Mouse (Mus musculus) layer of hippocampus, postnatal 36 days (tissue): ENCODE measurements around the gene Rnaseh1. TPM values are rescaled to one million over a fixed set of nuclear protein-coding genes. Genes with fewer than 3 reads are reported as not detected.

Experiments
- DNase-seq, 2 experiments: peaks; one replicate each; pipeline ENCODE4 v3.0.0; 2022
- total RNA-seq, 2 experiments: library from RNA; stranded (reverse); gene quantifications; 2 replicates each; pipeline ENCODE4 v1.2.3; 2021

The Rnaseh1 gene
- total RNA-seq, 2 experiments from 2014 or later = 12.7 to 14.1 TPM

DNA sequence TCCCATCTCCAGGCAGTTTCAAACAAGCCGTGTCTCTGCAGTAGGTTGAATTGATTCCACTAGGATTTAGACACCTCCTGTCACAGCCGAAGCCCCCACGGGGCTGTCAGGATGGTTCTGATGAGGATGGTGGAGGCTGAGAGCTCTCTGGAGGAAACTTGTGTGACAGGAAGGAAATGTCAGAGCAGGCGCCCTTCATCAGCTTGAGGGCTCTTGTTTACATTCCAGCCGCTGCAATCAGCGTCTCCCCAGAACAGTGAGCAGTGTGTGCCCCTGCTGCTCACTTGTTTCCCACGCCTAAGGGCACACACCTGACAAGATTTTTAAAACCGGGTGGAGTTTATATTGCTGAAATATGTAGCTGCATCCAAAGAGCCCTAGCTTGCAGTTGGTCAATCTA, 17.9 kb downstream of the Rnaseh1 start:
- DNase-seq = no peak

- no peak for DNase-seq
Measured at GRCm38 (mm10) chr12:28674038-28674720, 24.8 kb downstream of the Rnaseh1 start.

DNA sequence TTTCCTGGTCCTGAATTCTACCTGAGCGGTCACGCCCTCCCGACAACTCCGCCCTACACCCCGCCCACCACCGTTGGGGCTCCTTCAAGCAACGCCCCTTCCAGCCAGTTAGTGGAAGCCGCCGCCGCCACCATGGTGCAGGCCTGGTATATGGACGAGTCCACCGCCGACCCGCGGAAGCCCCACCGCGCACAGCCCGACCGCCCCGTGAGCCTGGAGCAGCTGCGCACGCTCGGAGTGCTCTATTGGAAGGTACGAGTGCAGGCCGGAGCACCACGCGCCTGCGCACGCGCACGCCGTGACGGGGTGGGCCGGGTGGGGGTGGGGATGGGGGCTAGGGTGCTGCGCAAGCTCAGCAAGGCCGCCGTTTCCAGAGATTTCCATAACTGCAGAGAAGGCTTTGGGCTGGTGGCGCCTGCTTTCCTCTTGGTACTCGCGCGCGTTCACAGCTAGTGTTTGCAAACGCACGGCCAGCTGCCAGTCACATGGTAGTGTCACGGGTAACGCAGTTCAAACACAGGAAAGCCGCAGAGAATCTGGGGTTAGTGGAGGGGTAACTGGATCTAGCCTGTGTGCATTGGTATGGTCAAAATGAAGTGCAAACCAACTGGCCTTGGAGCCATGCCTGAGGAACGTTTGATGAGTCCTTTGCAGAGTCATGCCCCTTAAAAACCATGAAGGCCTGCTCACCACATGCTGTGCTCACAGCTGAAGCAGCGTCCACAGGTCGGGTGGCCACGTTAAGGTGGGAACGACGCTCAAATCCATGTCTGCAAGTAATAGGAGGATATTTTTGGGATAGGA, 25.9 kb downstream of the Rnaseh1 start, which contains the start of gene Adi1:
Gene Adi1, plus strand, starts transcription at position 111 of the 804 bp plus-strand sequence.
- peak; percentile 84 for DNase-seq

- no peak for DNase-seq
Measured at GRCm38 (mm10) chr12:28675925-28676209, 26.5 kb downstream of the Rnaseh1 start.

- DNase-seq = no peak
Measured at GRCm38 (mm10) chr12:28684674-28685073, 35.3 kb downstream of the Rnaseh1 start.

- no peak for DNase-seq
Measured at GRCm38 (mm10) chr12:28685771-28686170, 36.4 kb downstream of the Rnaseh1 start.

DNA sequence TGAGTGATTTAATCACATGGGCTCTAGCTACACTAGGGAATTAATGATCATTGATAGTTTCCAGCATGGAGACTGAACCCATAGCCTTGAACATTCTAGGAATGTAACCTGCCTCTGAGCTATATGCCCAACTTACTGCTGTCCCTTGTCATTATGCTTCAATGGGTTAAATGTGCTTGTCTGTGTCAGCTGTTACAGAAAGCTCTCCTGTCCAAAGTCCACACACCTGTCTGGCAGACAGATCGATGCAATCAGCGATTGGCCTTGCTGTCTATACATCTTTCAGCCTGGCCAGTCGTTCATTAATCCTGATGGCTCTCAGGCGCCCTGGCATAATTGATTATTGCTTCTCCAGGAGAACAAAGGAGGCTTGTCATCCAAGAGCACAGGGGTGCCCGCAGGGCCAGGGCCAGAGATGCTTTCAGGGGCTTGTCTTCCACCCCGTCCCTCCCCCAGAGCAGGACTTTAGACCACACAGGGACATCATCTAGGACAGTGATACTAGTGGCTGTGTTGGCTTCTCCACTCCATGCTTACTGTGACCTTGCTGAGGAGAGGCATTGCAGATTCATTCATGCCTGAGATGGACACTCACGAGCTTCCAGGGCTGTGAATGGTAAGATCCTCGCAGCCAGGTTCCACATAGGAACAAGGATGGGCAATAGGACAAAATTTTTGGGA, 36.9 kb downstream of the Rnaseh1 start:
- DNase-seq = no peak

DNA sequence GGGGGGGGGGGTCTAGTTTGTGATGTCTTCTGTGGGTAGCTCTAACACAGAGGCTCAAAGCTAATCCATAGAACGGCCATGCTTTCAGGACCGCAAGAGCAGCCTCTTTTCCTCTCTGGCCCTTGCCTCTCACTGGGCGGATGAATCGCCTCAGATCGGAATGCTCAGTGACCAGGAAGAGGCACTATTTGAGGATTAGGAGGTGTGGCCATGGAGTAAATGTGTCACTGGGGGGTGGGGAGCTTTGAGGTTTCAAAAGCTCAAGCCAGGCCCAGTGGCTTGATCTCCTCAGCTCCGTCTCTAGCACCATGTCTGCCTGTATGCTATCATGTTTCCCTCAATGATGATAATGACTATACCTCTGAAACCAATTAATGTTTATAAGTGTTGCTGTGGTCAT, 39.6 kb downstream of the Rnaseh1 start:
- no peak for DNase-seq

DNA sequence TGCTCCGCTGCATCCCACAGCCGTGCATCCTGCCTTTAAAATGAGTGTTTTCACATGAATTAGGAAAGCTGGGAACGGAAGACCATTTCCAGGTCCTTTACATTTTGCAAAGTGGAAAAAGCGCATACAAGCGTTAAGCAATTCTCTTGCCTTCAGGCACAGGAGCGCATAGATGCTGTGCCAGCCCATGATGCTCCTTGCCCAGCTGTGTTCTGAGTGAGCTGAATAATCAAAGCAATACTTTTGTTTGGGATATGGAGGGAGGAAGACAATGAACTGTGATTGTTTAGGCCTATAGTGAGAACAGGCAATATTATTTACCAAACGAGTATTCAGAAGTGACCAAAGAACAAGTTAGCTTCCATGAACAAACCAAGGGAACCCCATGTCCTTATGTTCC, 41.3 kb downstream of the Rnaseh1 start:
- DNase-seq = no peak

GRCm38 (mm10) chr12:28693738-28694137, 44.3 kb downstream of the Rnaseh1 start:
- DNase-seq = no peak

DNA sequence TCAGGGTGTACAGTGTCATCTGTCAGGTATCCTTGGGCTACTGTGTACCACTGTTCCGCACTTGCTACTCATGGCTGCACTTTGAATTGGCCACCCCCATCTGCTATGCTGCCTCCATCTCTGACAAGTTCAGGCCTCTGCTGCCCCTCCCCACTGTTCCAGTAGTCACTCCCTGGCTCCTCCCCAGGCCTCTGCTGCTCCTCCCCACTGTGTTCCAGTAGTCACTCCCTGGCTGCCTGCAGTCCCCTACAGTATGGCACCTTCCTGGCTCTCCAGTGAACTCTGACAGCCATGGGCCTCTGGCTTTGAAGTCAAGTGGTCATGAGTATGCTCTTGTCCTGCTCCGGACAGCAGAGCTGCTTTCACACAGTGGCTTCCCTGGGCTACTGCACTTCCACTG, 44.8 kb downstream of the Rnaseh1 start:
- DNase-seq = no peak

GRCm38 (mm10) chr12:28694776-28695175, 45.4 kb downstream of the Rnaseh1 start:
- no peak for DNase-seq

GRCm38 (mm10) chr12:28697821-28698595, 48.6 kb downstream of the Rnaseh1 start:
- no peak for DNase-seq

GRCm38 (mm10) chr12:28699086-28699485, 49.7 kb downstream of the Rnaseh1 start:
- no peak for DNase-seq

- peak; percentile 69 to 77 for DNase-seq
Measured at GRCm38 (mm10) chr12:28699656-28700055, 50.3 kb downstream of the Rnaseh1 start.

GRCm38 (mm10) chr12:28700101-28700511, 50.7 kb downstream of the Rnaseh1 start:
- no peak for DNase-seq

GRCm38 (mm10) chr12:28700561-28701025, 51.2 kb downstream of the Rnaseh1 start:
- peak; percentile 58 to 64 for DNase-seq

DNA sequence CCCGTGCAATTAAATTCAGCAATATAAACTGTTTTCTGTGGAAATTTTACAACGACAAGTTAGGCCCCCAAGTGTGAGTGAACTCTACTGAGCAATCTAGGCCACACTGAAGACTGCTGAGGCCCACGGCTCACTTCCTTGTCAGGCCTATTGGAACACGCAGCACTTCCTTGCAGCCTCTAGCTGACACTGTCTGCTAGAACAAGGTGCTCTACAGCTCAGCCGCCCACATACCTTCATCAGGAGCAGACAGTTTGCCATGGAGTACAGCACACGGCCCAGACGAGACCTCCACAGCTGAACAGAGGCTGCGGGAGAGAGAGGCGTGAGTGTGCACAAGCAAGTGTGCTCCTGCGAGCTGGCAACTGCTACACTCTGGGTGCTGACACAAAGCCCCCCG, 51.9 kb downstream of the Rnaseh1 start:
- no peak for DNase-seq

GRCm38 (mm10) chr12:28704381-28704780, 55.0 kb downstream of the Rnaseh1 start:
- DNase-seq = no peak

- no peak for DNase-seq
Measured at GRCm38 (mm10) chr12:28705204-28705603, 55.8 kb downstream of the Rnaseh1 start.

DNA sequence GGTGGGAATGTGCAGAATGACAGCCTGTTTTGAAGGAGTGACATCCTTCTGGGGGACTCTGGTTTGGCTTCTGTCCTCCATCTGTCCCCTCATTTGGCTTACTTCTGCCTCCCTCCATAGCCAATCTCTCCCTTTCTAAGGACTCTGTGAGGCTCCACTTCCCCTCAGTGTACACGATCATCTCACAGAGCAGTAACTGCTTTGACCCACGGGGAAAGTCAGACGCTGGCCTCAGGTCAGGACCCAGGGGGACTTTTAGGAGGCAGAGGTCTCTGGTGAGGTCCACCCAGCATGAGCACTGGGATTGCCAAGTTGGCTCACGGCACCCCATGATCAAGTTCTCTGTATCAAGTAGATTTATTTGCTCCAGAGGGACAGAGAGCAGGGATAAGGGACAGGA, 58.8 kb downstream of the Rnaseh1 start:
- no peak for DNase-seq
